In the genomic region with DNA sequence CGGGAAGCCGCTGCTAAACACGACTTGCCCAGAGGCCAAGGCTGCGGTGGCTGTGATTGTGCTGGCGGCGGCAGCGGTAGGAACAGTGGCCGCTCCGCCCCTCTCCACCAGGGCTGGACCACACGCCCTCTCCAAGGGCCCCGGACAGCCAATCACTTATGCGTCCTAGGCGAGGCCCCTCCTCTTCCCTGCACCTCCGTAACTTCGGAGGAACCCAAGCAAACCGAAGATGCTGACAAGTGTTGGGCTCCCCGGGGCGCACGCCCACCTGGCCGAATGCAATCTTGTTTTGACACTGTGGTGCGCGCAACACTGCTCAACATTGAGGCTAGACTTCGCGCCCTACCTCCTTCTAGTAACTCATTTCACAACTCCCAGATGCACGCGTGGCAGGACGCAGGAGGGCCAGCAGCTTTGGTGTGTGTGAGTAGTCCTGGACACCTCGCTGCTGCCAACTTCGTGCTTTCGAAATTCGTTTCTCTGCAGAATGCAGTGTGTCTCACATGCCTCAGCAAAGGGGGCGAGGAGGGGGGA, we compare ENCODE assay signal across 8 mouse cellular contexts. TPM values are rescaled to one million over a fixed set of nuclear protein-coding genes. Genes with fewer than 3 reads are reported as not detected.
A peak's percentile ranks its signal among the peaks of the same experiment; 100 is the strongest.
DNase-seq lines count a peak whose midpoint lies in the region; ATAC-seq and TF ChIP-seq lines count a peak whose summit lies in the region.

Gene Tll2 (minus strand): TSS at position 25 of the 534 bp plus-strand sequence.

- H3K4me3 ChIP-seq in embryonic facial prominence, embryonic 14.5 days (ENCODE audit: low read depth, low read length), result peak within 1 kb of the TSS; percentile 46
- H3K4me3 ChIP-seq in heart, embryonic 12.5 days, result peak within 1 kb of the TSS; percentile 54
- peak within 1 kb of the TSS; percentile 32 for H3K4me3 ChIP-seq in liver, postnatal 0 days (ENCODE audit: low read depth, low read length)
- peak within 1 kb of the TSS; percentile 45 for H3K4me3 ChIP-seq in neural tube, embryonic 12.5 days

- H3K27ac ChIP-seq in embryonic facial prominence, embryonic 14.5 days (replicated peaks; ENCODE audit: low read depth, low read length), result no peak within 1 kb of the TSS
- no peak within 1 kb of the TSS for H3K27ac ChIP-seq in heart, embryonic 12.5 days (ENCODE audit: poor library complexity, severe bottlenecking)
- no peak within 1 kb of the TSS for H3K27ac ChIP-seq in liver, postnatal 0 days (ENCODE audit: low read depth)
- H3K27ac ChIP-seq in neural tube, embryonic 12.5 days, result no peak within 1 kb of the TSS

- H3K9me3 ChIP-seq in embryonic facial prominence, embryonic 14.5 days (ENCODE audit: control insufficient read depth, low read length), result no peaks in the 10 kb centered on the region
- no peaks in the 10 kb centered on the region for H3K9me3 ChIP-seq in heart, embryonic 12.5 days (replicated peaks)
- no peaks in the 10 kb centered on the region for H3K9me3 ChIP-seq in liver, postnatal 0 days (ENCODE audit: low read length)
- H3K9me3 ChIP-seq in neural tube, embryonic 12.5 days, result no peaks in the 10 kb centered on the region

- peak within 1 kb of the TSS; percentile 98 for H3K4me2 ChIP-seq in embryonic facial prominence, embryonic 14.5 days (ENCODE audit: low read depth, low read length)
- peak within 1 kb of the TSS; percentile 99 for H3K4me2 ChIP-seq in heart, embryonic 12.5 days
- H3K4me2 ChIP-seq in liver, postnatal 0 days (ENCODE audit: low read depth, low read length), result peak within 1 kb of the TSS; percentile 53
- H3K4me2 ChIP-seq in neural tube, embryonic 12.5 days (replicated peaks), result peak within 1 kb of the TSS; percentile 97

- TF ChIP-seq EP300 in liver, postnatal 0 days (IDR thresholded peaks at IDR 0.05; ENCODE audit: low read depth), result no peak

- peak within 1 kb of the TSS; percentile 55 for H3K9ac ChIP-seq in embryonic facial prominence, embryonic 14.5 days (ENCODE audit: low read depth, low read length)
- H3K9ac ChIP-seq in heart, embryonic 12.5 days, result peak within 1 kb of the TSS; percentile 68
- H3K9ac ChIP-seq in liver, postnatal 0 days (replicated peaks), result no peak within 1 kb of the TSS; the same call in 1 of the 2 replicates
- peak within 1 kb of the TSS; percentile 51 for H3K9ac ChIP-seq in neural tube, embryonic 12.5 days

- peaks cover 12% of the 10 kb centered on the region; the same call in 1 of the 2 replicates for H3K4me1 ChIP-seq in embryonic facial prominence, embryonic 14.5 days (ENCODE audit: control insufficient read depth, insufficient read depth, low read length)
- H3K4me1 ChIP-seq in heart, embryonic 12.5 days (replicated peaks), result peaks cover 16% of the 10 kb centered on the region
- H3K4me1 ChIP-seq in liver, postnatal 0 days (ENCODE audit: insufficient read depth), result peaks cover 6% of the 10 kb centered on the region
- peaks cover 20% of the 10 kb centered on the region for H3K4me1 ChIP-seq in neural tube, embryonic 12.5 days

- ATAC-seq in embryonic facial prominence, embryonic 14.5 days (ENCODE audit: low read depth), result peak; percentile 97
- ATAC-seq in heart, embryonic 12.5 days (ENCODE audit: insufficient number of reproducible peaks, low FRiP score), result peak; percentile 88
- ATAC-seq in liver, postnatal 0 days, result peak; percentile 66
- peak; percentile 92 for ATAC-seq in neural tube, embryonic 12.5 days (ENCODE audit: low FRiP score, low read depth)

- 2% methylated on average over 27 of the region's 32 CpGs for WGBS in embryonic facial prominence, embryonic 14.5 days
- 2% methylated on average over 32 of the region's 32 CpGs for WGBS in heart, embryonic 12.5 days
- WGBS in liver, postnatal 0 days (ENCODE audit: insufficient replicate concordance), result 2% methylated on average over 32 of the region's 32 CpGs
- WGBS in neural tube, embryonic 12.5 days, result under 1% methylated on average over 32 of the region's 32 CpGs

- DNase-seq in left cerebral cortex, adult 18-20 months (ENCODE audit: low spot score in 2 of 2), result peak; percentile 19 to 36
- DNase-seq in left cerebral cortex, adult 11 months (ENCODE audit: low spot score), result no peak
- peak; percentile 83 for DNase-seq in embryonic facial prominence, embryonic 14.5 days (ENCODE audit: low spot score)
- DNase-seq in kidney, adult 8-10 months, result peak; percentile 11 to 21
- peak; percentile 45 for DNase-seq in liver, postnatal 0 days
- peak; percentile 36 for DNase-seq in thymus, postnatal 0 days (ENCODE audit: low spot score)

- TF ChIP-seq CTCF in liver, postnatal 0 days (IDR thresholded peaks at IDR 0.05; ENCODE audit: low read depth), result no peak

- H3K27me3 ChIP-seq in embryonic facial prominence, embryonic 14.5 days (replicated peaks; ENCODE audit: control insufficient read depth, insufficient read depth, low read length), result peaks cover 29% of the 10 kb centered on the region
- H3K27me3 ChIP-seq in heart, embryonic 12.5 days (replicated peaks), result peaks cover 68% of the 10 kb centered on the region
- peaks cover 30% of the 10 kb centered on the region for H3K27me3 ChIP-seq in liver, postnatal 0 days (ENCODE audit: insufficient read depth, low read length)
- peaks cover 21% of the 10 kb centered on the region for H3K27me3 ChIP-seq in neural tube, embryonic 12.5 days (replicated peaks)

- H3K36me3 ChIP-seq in embryonic facial prominence, embryonic 14.5 days (ENCODE audit: control insufficient read depth, insufficient read depth, low read length), result peaks cover 16% of the 10 kb centered on the region
- H3K36me3 ChIP-seq in heart, embryonic 12.5 days, result peaks cover 10% of the 10 kb centered on the region
- H3K36me3 ChIP-seq in liver, postnatal 0 days (replicated peaks; ENCODE audit: insufficient read depth, low read length), result peaks cover 4% of the 10 kb centered on the region; the same call in 1 of the 2 replicates
- no peaks in the 10 kb centered on the region for H3K36me3 ChIP-seq in neural tube, embryonic 12.5 days

RNA-seq across cellular contexts. Expression of gene Tll2, which starts in this region (rescaled TPM):
- under 1 TPM; 0.28 to 0.77 TPM for total RNA-seq in left cerebral cortex, adult 18-20 months (2021)
- 0.82 and 1.2 TPM in 2 replicates for polyA plus RNA-seq in embryonic facial prominence, embryonic 14.5 days (2014; fragmentation: Nextera tagmentation; extraction: Ambion mirVana)
- polyA plus RNA-seq in heart, embryonic 12.5 days (2016; fragmentation: Nextera tagmentation; extraction: Ambion mirVana), result 0.05 TPM in 1 of 2 replicates, not detected in the other
- not detected in 2 replicates for polyA plus RNA-seq in liver, postnatal 0 days (2015; fragmentation: Nextera tagmentation; extraction: Ambion mirVana)
- 1.1 and 1.5 TPM in 2 replicates for polyA plus RNA-seq in neural tube, embryonic 12.5 days (2016; fragmentation: Nextera tagmentation; extraction: Ambion mirVana)
- polyA plus RNA-seq in thymus, postnatal 0 days (2015; fragmentation: Nextera tagmentation; extraction: Ambion mirVana), result 0.08 and 0.14 TPM in 2 replicates

Comparison
In these comparisons a context has a peak if more than half of its experiments do, and no peak if none do; other contexts are left out.
1. Peak in DNase-seq in left cerebral cortex, adult 18-20 months; RNA of the gene not detected or under 1 TPM.
2. Peak in ATAC-seq, H3K4me3 ChIP-seq, H3K9ac ChIP-seq and H3K4me2 ChIP-seq in heart, embryonic 12.5 days; RNA of the gene not detected or under 1 TPM.
3. Peak in DNase-seq, ATAC-seq, H3K4me3 ChIP-seq and H3K4me2 ChIP-seq in liver, postnatal 0 days; RNA of the gene not detected or under 1 TPM.
4. Peak in DNase-seq in thymus, postnatal 0 days; RNA of the gene not detected or under 1 TPM.